Mouse (Mus musculus) ES-E14 (cell line): Measurements from ENCODE around the gene Efemp2.

Source experiments
- CHD2 ChIP-seq: IDR thresholded peaks from 2 replicates; pipeline ENCODE4 v1.6.1; 2014; ENCODE audit warnings: mild to moderate bottlenecking, low read depth, low read length, inconsistent platforms
- HCFC1 ChIP-seq: IDR thresholded peaks from 2 replicates; pipeline ENCODE4 v1.6.1; 2012; ENCODE audit warnings: low read length, inconsistent platforms, borderline replicate concordance; ENCODE audit not compliant: insufficient read depth
- ZC3H11A ChIP-seq: IDR thresholded peaks from 2 replicates; pipeline ENCODE4 v1.6.1; 2012; ENCODE audit warnings: low read depth, mild to moderate bottlenecking, inconsistent platforms, low read length, borderline replicate concordance

DNA sequence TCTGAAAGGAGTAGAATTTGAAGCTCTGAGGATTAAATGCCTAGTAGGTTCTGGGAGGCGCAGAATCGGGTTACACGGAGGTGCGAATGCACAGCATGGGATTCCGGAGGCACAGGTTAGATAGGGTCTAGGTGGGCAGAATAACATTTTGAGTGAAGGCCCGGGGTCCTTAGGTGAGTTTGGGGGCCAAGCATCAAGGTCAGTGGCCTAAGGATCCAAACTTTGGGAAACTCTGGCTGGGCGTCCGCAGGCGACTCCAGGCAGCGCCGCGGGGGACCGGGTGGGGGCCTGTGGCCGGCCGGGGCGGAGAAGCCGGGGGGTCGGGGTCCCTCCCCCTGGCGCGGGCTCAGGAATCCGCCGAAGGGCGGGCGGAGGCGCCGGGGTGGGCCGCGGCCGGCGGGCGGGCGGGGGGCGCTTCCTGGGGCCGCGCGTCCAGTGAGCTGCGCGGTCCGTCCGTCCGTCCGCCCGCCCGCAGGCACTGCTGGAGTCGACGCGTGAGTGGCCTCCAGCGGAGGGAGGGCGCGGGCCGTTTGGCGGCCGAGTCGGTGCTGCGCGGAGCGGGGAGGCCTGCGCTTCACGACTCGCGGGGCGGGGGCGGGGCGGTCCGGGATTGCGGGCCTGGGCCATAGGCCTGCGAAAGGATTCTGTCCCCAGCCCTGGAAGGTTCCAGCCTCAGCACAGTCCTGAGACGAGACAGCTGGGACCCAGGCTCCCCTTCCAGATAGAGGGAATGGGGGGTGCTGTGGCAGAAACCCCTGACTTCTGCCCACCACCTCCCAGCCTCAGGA is 721 bp downstream of the Efemp2 start:
- TF ChIP-seq HCFC1 (no peak), CHD2 (no peak), ZC3H11A (no peak)
